In the genomic region with DNA sequence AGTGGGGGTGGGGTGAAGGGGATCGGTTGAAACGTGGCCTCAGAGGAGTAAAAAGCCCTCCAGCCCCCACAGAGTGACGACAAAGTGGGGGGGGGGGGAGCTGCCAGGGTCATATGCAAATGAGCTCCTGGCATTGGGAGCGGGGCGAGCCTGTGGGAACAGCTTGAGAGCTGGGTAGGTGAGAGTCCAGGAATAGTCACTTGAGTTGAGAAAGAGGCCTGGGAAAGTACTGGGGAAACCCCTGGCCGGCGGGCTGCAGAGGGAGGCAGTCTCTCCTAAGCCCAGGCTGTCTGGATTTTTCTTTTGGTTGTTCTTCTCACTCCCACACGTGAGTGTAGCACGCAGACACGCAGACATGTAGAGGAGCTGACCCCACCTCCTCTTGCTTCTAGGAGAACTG, we compare ENCODE assay signal across 9 mouse cellular contexts.
"Had no signal": no experiment of that assay in that cellular context is flagged by ENCODE, and none has a peak within 500 bp of the region (broad histone marks: within the 10 kb centered on the region; RNA-seq: fewer than 3 reads in every experiment).

No protein-coding gene starts in this region.

- H3K36me3 ChIP-seq: hindbrain, embryonic 15.5 days; neural tube, embryonic 12.5 days had no signal

- DNase-seq: kidney, adult 8-10 months; kidney, postnatal 10 days; liver, postnatal 0 days; lung, postnatal 14 days; thymus, adult 2 months; thymus, postnatal 25 days had no signal

- ATAC-seq: intestine, embryonic 16.5 days; liver, postnatal 0 days had no signal

- H3K4me1 ChIP-seq: hindbrain, embryonic 15.5 days had no signal

- H3K9ac ChIP-seq: hindbrain, embryonic 15.5 days; liver, postnatal 0 days; neural tube, embryonic 12.5 days had no signal

- H3K9me3 ChIP-seq: hindbrain, embryonic 15.5 days had no signal

- H3K4me2 ChIP-seq: hindbrain, embryonic 15.5 days; neural tube, embryonic 12.5 days had no signal

- H3K27ac ChIP-seq: hindbrain, embryonic 15.5 days; neural tube, embryonic 12.5 days had no signal

- H3K4me3 ChIP-seq: hindbrain, embryonic 15.5 days; neural tube, embryonic 12.5 days had no signal
